Mouse (Mus musculus) bone marrow macrophage, adult 2 months (primary cell): ENCODE data around the gene Ccdc57.

Source experiments
- CTCF ChIP-seq: IDR thresholded peaks from 2 replicates; pipeline ENCODE4 v1.5.1; 2012; ENCODE audit warnings: low read depth, mild to moderate bottlenecking, low read length, moderate library complexity
- POLR2A ChIP-seq: IDR thresholded peaks from 2 replicates; pipeline ENCODE4 v1.6.1; 2012; ENCODE audit warnings: mild to moderate bottlenecking, low read depth, low read length, borderline replicate concordance

- TF ChIP-seq POLR2A (no peak), CTCF (no peak)
These were observed 115.3 kb downstream of the Ccdc57 start for GRCm38 (mm10) chr11:120817358-120817757.
